Mouse (Mus musculus) MEL (cell line): ENCODE results near the gene Fth1. TPM values are rescaled to one million over a fixed set of nuclear protein-coding genes. Genes with fewer than 3 reads are reported as not detected.

Experiments used
- DNase-seq: peaks from one replicate; pipeline ENCODE4 v3.0.0; 2011; ENCODE audit warnings: low read depth, low spot score
- H3K27ac ChIP-seq: 2 replicates; pipeline ENCODE4 v1.5.1; 2012; ENCODE audit warnings: low read depth, mild to moderate bottlenecking, control low read depth, low read length, moderate library complexity; ENCODE audit not compliant: control insufficient read depth
- H3K27me3 ChIP-seq, 2 experiments: fragments of 150-350 bp in 1 of 2; sonication (generic) in 1 of 2; 2 replicates each; pipeline ENCODE4 v1.6.1; 2012; ENCODE audit warnings: low read length in 2 of 2, mild to moderate bottlenecking in 2 of 2, improper control_type of control experiment in 1 of 2, moderate library complexity in 1 of 2; ENCODE audit not compliant: insufficient read depth in 2 of 2, control insufficient read depth in 1 of 2
- H3K36me3 ChIP-seq, 2 experiments: 2 replicates each; pipeline ENCODE4 v1.6.1; 2012 to 2014; ENCODE audit warnings: low read length in 2 of 2, improper control_type of control experiment in 1 of 2, inconsistent platforms in 1 of 2, mild to moderate bottlenecking in 1 of 2; ENCODE audit not compliant: insufficient read depth in 2 of 2, control insufficient read depth in 1 of 2
- H3K4me1 ChIP-seq, 2 experiments: fragments of 150-350 bp in 1 of 2; sonication (generic) in 1 of 2; 2 replicates each; pipeline ENCODE4 v1.6.1; 2012; ENCODE audit warnings: low read length in 2 of 2, improper control_type of control experiment in 1 of 2, mild to moderate bottlenecking in 1 of 2; ENCODE audit not compliant: insufficient read depth in 2 of 2, control insufficient read depth in 1 of 2
- H3K4me3 ChIP-seq, 2 experiments: fragments of 150-350 bp in 1 of 2; sonication (generic) in 1 of 2; 2 replicates each; pipeline ENCODE4 v1.5.1; 2012; ENCODE audit warnings: low read depth in 2 of 2, low read length in 2 of 2, mild to moderate bottlenecking in 2 of 2, moderate library complexity in 2 of 2, control low read depth in 1 of 2, improper control_type of control experiment in 1 of 2; ENCODE audit not compliant: control insufficient read depth in 1 of 2, insufficient read depth in 1 of 2
- H3K79me2 ChIP-seq: 2 replicates; pipeline ENCODE4 v1.6.1; 2012; ENCODE audit warnings: mild to moderate bottlenecking, low read length, moderate library complexity; ENCODE audit not compliant: control insufficient read depth, poor library complexity, insufficient read depth
- H3K9ac ChIP-seq: 2 replicates; pipeline ENCODE4 v1.6.1; 2012; ENCODE audit warnings: low read depth, mild to moderate bottlenecking, control low read depth, low read length, moderate library complexity; ENCODE audit not compliant: control insufficient read depth, poor library complexity, severe bottlenecking
- H3K9me3 ChIP-seq: fragments of 150-350 bp; sonication (generic); replicated peaks from 2 replicates; pipeline ENCODE4 v1.6.1; 2012; ENCODE audit warnings: mild to moderate bottlenecking, low read length, improper control_type of control experiment, moderate library complexity; ENCODE audit not compliant: insufficient read depth
- E2F4 ChIP-seq: IDR thresholded peaks from 2 replicates; pipeline ENCODE4 v1.6.1; 2011; ENCODE audit warnings: low read depth, low read length, improper control_type of control experiment, borderline replicate concordance
- ELF1 ChIP-seq: IDR thresholded peaks from 2 replicates; pipeline ENCODE4 v1.6.1; 2014; ENCODE audit warnings: low read depth, mild to moderate bottlenecking, inconsistent platforms, low read length, improper control_type of control experiment, moderate library complexity
- EP300 ChIP-seq, 2 experiments: IDR thresholded peaks; 2 replicates each; pipeline ENCODE4 v1.6.1; 2011; ENCODE audit warnings: improper control_type of control experiment in 2 of 2, low read length in 2 of 2, low read depth in 1 of 2, mild to moderate bottlenecking in 1 of 2
- GABPA ChIP-seq: IDR thresholded peaks from 2 replicates; pipeline ENCODE4 v1.6.1; 2012; ENCODE audit warnings: low read depth, mild to moderate bottlenecking, inconsistent platforms, low read length, improper control_type of control experiment, moderate library complexity
- HCFC1 ChIP-seq: IDR thresholded peaks from 2 replicates; pipeline ENCODE4 v1.6.1; 2012; ENCODE audit warnings: low read depth, mild to moderate bottlenecking, inconsistent platforms, low read length, improper control_type of control experiment, moderate library complexity
- JUND ChIP-seq: IDR thresholded peaks from 2 replicates; pipeline ENCODE4 v1.6.1; 2011; ENCODE audit warnings: low read depth, mild to moderate bottlenecking, improper control_type of control experiment, low read length
- MAX ChIP-seq: IDR thresholded peaks from 2 replicates; pipeline ENCODE4 v1.6.1; 2011; ENCODE audit warnings: low read length, improper control_type of control experiment
- MAZ ChIP-seq: IDR thresholded peaks from 2 replicates; pipeline ENCODE4 v1.6.1; 2012; ENCODE audit warnings: low read depth, mild to moderate bottlenecking, inconsistent platforms, low read length, improper control_type of control experiment
- MEF2A ChIP-seq: IDR thresholded peaks from 2 replicates; pipeline ENCODE4 v1.6.1; 2014; ENCODE audit warnings: low read depth, mild to moderate bottlenecking, inconsistent platforms, low read length, improper control_type of control experiment; ENCODE audit not compliant: poor library complexity, insufficient replicate concordance, severe bottlenecking; ENCODE audit errors: extremely low read depth
- MYB ChIP-seq: IDR thresholded peaks from 2 replicates; pipeline ENCODE4 v1.6.1; 2011; ENCODE audit warnings: mild to moderate bottlenecking, low read depth, low read length, improper control_type of control experiment
- NRF1 ChIP-seq: IDR thresholded peaks from 2 replicates; pipeline ENCODE4 v1.6.1; 2014; ENCODE audit warnings: low read depth, mild to moderate bottlenecking, inconsistent platforms, low read length, improper control_type of control experiment, moderate library complexity; ENCODE audit not compliant: poor library complexity, insufficient read depth, severe bottlenecking
- POLR2A ChIP-seq, 2 experiments: IDR thresholded peaks; 2 replicates each; pipeline ENCODE4 v1.6.1; 2011 to 2012; ENCODE audit warnings: low read length in 2 of 2, mild to moderate bottlenecking in 2 of 2, control low read depth in 1 of 2, improper control_type of control experiment in 1 of 2, low read depth in 1 of 2, moderate library complexity in 1 of 2; ENCODE audit not compliant: control insufficient read depth in 1 of 2, insufficient read depth in 1 of 2, poor library complexity in 1 of 2
- POLR2AphosphoS5 ChIP-seq: IDR thresholded peaks from 2 replicates; pipeline ENCODE4 v1.6.1; 2012; ENCODE audit warnings: low read depth, borderline replicate concordance, mild to moderate bottlenecking, inconsistent platforms, low read length, moderate library complexity, mixed read lengths
- RCOR1 ChIP-seq: IDR thresholded peaks from 2 replicates; pipeline ENCODE4 v1.6.1; 2012; ENCODE audit warnings: low read depth, mild to moderate bottlenecking, inconsistent platforms, low read length, improper control_type of control experiment
- SIN3A ChIP-seq: IDR thresholded peaks from 2 replicates; pipeline ENCODE4 v1.6.1; 2012; ENCODE audit warnings: low read length, improper control_type of control experiment, inconsistent platforms
- SMC3 ChIP-seq: IDR thresholded peaks from 2 replicates; pipeline ENCODE4 v1.6.1; 2011; ENCODE audit warnings: low read depth, low read length, improper control_type of control experiment
- TAL1 ChIP-seq: IDR thresholded peaks from 2 replicates; pipeline ENCODE4 v1.6.1; 2012; ENCODE audit warnings: mild to moderate bottlenecking, inconsistent platforms, low read length, moderate library complexity, mixed read lengths
- TBP ChIP-seq: IDR thresholded peaks from 2 replicates; pipeline ENCODE4 v1.8.0; 2011; ENCODE audit warnings: low read depth, low read length, improper control_type of control experiment
- ZNF384 ChIP-seq: IDR thresholded peaks from 2 replicates; pipeline ENCODE4 v1.6.1; 2012; ENCODE audit warnings: low read depth, mild to moderate bottlenecking, inconsistent platforms, low read length, improper control_type of control experiment
- polyA plus RNA-seq, 2 experiments: library from polyadenylated mRNA; stranded (reverse) in 1 of 2; unstranded in 1 of 2; fragments of >175 nt in 1 of 2; fragments of >200 nt in 1 of 2; gene quantifications; 2 replicates each; pipeline versions ENCODE4 v1.2.1 to v1.2.4; 2012; ENCODE audit warnings: low replicate concordance in 2 of 2, low read depth in 1 of 2; ENCODE audit not compliant: insufficient read length in 2 of 2, insufficient read depth in 1 of 2, missing spikeins in 1 of 2
- total RNA-seq: library from RNA; depleted of rRNA; stranded (reverse); fragments of 300-350 nt; gene quantifications from 2 replicates; pipeline ENCODE4 v1.2.3, GENCODE M21; 2012

Gene Fth1
- total and polyA plus RNA-seq, 3 experiments: 444 to 2,175 (median 2,118) TPM

GRCm38 (mm10) chr19:9937428-9937827, 43.0 kb upstream of the Fth1 start:
- Histone ChIP-seq H3K27me3 (no peaks in the 10 kb centered on the region), H3K4me3 (no peak overlapping the region), H3K4me1 (peaks cover 10 to 27% of the 10 kb centered on the region in 2 experiments), H3K36me3 (peaks cover 0 to 14% of the 10 kb centered on the region in 2 experiments; a peak in 2 of 4 replicates), H3K79me2 (no peaks in the 10 kb centered on the region), H3K27ac (no peak overlapping the region), H3K9me3 (no peaks in the 10 kb centered on the region), H3K9ac (peak overlapping the region; percentile 36; the same call in 1 of the 2 replicates)
- TF ChIP-seq ZNF384: no peak
- TF ChIP-seq MEF2A: no peak
- TF ChIP-seq ELF1: no peak
- TF ChIP-seq MAZ: no peak
- no peak for TF ChIP-seq EP300 (IDR thresholded peaks at IDR 0.05; ENCODE audit: low read depth in 1 of 2, low read length in 2 of 2)
- no peak for TF ChIP-seq HCFC1
- no peak for TF ChIP-seq NRF1
- no peak for DNase-seq

DNA sequence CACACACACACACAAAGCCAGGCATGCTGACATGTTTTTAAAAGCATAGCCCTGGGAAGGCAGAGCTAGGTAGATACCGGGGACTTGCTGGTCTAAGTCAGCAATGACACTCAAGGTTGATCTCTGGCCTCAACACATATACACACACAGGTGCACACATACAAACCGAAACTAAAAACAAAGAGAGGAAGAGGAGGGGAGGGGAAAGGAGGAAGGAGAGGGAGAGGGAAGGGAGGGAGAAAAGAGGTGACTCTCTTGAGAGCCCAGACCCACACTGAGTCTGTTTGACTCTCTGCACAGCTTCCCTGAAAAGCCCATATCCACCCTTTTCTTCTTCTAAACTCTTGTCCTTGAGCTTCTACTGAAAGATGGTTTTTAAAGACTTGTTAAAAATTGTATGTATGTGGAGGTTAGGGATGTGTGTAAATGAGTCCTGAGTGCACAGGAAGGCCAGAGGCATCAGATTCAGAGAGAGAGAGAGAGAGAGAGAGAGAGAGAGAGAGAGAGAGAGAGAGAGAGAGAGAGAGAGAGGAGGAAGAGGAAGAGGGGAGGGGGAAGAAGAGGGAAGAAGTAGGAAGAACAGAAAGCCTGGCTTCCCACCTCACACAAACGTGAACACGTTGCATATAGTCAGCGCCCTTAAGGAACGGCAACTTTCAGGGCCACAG, 42.1 kb upstream of the Fth1 start:
- Histone ChIP-seq H3K79me2 (no peaks in the 10 kb centered on the region), H3K9me3 (no peaks in the 10 kb centered on the region), H3K4me1 (peaks cover 15 to 36% of the 10 kb centered on the region in 2 experiments), H3K36me3 (peaks cover 0 to 14% of the 10 kb centered on the region in 2 experiments; a peak in 2 of 4 replicates), H3K4me3 (peak overlapping the region; percentile 58 to 59), H3K27me3 (no peaks in the 10 kb centered on the region), H3K9ac (peak overlapping the region; percentile 36), H3K27ac (peak overlapping the region; percentile 55)
- TF ChIP-seq EP300 (IDR thresholded peaks at IDR 0.05; ENCODE audit: low read depth in 1 of 2, low read length in 2 of 2) (no peak), JUND (peak; percentile 93; the same call in 1 of the 2 replicates), E2F4 (no peak), ELF1 (0 out of 2 replicates have a peak, but pooled peaks have one; percentile 21)
- peak; percentile 49 for DNase-seq

DNA sequence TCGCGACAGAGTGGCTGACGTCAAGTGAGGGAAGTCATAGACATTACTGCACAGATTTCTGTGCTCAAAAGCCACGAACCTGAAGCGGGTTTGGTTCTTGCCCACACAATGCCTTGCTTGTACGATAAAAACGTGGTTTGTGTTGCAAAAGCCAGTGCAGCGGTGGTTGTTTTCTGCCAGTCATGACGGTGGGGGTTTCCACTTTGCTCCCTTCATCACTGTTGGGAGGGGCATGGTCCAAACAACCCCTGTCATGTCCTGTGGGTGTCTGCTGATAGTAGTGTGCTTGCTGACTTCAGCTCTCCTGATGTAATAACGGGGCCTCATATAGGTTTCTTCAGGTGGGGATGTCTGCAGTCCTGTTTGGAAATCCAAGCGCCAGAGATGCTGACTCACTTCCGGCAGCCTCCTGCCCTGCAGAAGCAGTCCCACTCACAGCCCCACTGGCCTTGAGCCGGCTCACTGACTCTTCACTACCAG, 41.5 kb upstream of the Fth1 start:
- H3K9ac ChIP-seq: peak overlapping the region; percentile 36
- peaks cover 15 to 38% of the 10 kb centered on the region in 2 experiments for H3K4me1 ChIP-seq
- peak; percentile 84 for DNase-seq

More for the DNA sequence above, 41.5 kb upstream of the Fth1 start:
- TF ChIP-seq MAX (0 out of 2 replicates have a peak, but pooled peaks have one; percentile 17), ZNF384 (no peak), POLR2AphosphoS5 (no peak), MYB (0 out of 2 replicates have a peak, but pooled peaks have one; percentile 51), TBP (peak; percentile 49; the same call in 1 of the 2 replicates), POLR2A (IDR thresholded peaks at IDR 0.05; ENCODE audit: control insufficient read depth in 1 of 2, insufficient read depth in 1 of 2, low read depth in 1 of 2, low read length in 2 of 2, poor library complexity in 1 of 2) (peak in 1 of 2 experiments; percentile 38; a peak in 1 of 4 replicates), E2F4 (no peak), SIN3A (peak; percentile 64; the same call in 1 of the 2 replicates), SMC3 (no peak), HCFC1 (no peak), GABPA (peak; percentile 62; the same call in 1 of the 2 replicates), TAL1 (peak; percentile 28), EP300 (IDR thresholded peaks at IDR 0.05; ENCODE audit: low read depth in 1 of 2, low read length in 2 of 2) (peak; percentile 23 to 39; a peak in 3 of 4 replicates), RCOR1 (peak; percentile 90)
- no peaks in the 10 kb centered on the region for H3K79me2 ChIP-seq
- H3K27me3 ChIP-seq: no peaks in the 10 kb centered on the region
- peak overlapping the region; percentile 58 to 59 for H3K4me3 ChIP-seq
- peak overlapping the region; percentile 55 for H3K27ac ChIP-seq
- H3K36me3 ChIP-seq: peaks cover 0 to 14% of the 10 kb centered on the region in 2 experiments; a peak in 2 of 4 replicates
- H3K9me3 ChIP-seq: no peaks in the 10 kb centered on the region
